Mouse (Mus musculus): ENCODE results near the gene Rhoc.

Rhoc gene

GRCm38 (mm10) chr3:104817481-104817990, 29.4 kb downstream of the Rhoc start:
- DNase-seq = peak; percentile 54 to 63

GRCm38 (mm10) chr3:104817991-104818748, 30.0 kb downstream of the Rhoc start, which contains the start of gene Mov10:
TSS of gene Mov10 (minus strand) at chr3:104818563.
- DNase-seq = peak; percentile 37 to 63

GRCm38 (mm10) chr3:104818749-104819134, 30.6 kb downstream of the Rhoc start:
- no peak for DNase-seq

GRCm38 (mm10) chr3:104820426-104820825, 32.3 kb downstream of the Rhoc start:
- no peak for DNase-seq

- DNase-seq = no peak
These were observed 34.2 kb downstream of the Rhoc start for GRCm38 (mm10) chr3:104822413-104822812.

GRCm38 (mm10) chr3:104835797-104836196, 47.6 kb downstream of the Rhoc start:
- no peak for DNase-seq

GRCm38 (mm10) chr3:104841049-104841448, 52.9 kb downstream of the Rhoc start:
- no peak for DNase-seq
